Mouse (Mus musculus): ENCODE data around the gene Cdca7l.
"Not testable (repeated sequence)": the region's sequence is repeated elsewhere in the genome, so short reads cannot be mapped to it uniquely, and the experiment has no call there.

The Cdca7l gene

DNA sequence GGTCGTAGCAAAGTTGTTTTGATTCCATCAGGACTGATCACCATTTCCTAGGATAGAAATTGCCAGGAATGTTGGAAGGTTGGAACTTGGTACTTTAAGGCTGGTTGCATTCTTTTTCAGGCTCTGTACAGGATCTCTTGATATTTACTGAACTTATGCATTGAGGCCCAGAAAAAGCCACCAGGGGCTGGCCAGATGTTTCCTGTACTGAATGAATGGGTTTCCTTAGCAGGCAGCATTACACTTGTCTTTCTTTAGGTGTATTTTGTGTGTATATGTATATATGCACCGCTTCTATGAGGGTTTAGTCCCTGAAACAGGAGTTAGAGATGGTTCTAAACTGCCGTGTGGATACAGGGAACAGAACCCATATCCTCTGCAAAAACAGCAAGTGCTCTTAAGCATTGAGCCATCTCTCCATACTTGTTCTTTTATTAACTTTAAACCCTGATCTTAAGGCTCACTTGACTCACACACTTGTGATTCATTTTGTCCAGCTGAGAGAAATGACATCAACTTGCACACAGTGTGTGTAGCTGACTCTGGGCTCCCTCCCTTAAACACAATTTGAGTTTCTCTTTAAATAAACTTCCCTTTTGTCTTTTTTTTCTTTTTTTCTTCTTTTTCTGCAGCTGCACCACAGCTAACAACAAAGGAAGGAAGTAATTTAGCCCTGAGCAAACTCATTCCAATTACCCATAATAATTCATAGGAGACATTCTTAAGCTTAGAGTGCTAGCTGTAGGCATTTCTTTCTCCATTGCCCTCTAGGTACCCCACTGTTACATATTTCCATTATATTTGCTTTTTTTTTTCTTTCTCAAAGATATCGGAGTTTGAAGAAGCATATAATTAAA lies 63.8 kb downstream of the Cdca7l start:
- no peak for DNase-seq

DNA sequence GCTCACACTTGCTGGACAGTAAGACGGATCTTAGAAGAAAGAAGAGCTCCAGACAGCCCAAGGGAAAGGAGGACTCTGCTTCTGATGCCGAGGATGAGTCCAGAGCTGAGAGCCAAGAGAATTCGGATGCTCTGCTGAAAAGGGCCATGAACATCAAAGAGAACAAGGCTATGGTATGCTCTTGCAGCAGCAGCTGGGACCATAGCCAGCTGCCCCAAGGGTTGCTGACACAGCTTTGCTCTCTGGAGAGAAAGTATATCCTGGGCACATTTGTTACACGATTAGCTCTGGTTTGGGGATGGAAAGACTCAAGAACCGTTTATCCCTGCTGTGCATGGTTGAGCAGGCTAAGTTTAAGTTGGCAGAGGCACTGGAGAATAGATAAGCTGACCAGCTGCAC lies 68.2 kb downstream of the Cdca7l start:
- no peak for DNase-seq

DNA sequence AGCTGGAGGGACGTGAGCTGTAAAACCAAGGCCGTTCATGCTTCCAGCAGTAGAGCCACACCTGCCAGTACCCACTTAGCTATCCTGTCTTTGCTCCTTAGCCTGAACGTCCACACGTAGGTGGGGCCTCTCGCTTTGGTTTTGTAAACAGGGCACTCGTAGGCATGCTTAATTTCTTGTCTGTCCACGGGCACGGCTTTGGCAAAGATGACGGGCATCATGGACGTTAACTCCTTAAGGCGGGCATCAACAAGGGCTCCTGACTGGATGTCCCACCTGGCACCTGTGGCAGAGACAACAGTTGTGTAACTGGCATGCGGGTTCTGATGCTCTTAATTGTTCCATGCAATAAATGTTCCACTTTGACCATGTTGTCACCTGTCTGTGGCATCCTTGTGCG lies 74.3 kb downstream of the Cdca7l start:
- no peak for DNase-seq

DNA sequence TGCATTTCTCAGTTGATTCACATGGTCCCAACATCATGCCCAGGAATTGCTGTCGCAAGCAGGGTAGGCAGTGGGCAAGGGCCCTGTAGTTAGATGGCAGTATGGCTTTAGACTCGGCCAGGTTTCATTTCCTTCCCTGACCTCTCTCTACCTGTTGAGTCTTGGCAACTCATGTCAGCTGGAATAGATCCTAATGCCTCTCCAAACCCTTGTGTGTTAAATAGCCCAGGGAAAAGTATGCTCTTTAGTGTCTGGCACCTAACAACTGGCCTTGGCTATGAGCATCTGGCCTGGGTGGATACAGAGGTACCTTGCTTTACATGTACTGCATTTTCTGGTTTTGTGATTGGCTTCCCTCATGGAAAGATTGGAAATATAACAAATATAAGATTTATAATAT lies 80.5 kb downstream of the Cdca7l start:
- no peak for DNase-seq

DNA sequence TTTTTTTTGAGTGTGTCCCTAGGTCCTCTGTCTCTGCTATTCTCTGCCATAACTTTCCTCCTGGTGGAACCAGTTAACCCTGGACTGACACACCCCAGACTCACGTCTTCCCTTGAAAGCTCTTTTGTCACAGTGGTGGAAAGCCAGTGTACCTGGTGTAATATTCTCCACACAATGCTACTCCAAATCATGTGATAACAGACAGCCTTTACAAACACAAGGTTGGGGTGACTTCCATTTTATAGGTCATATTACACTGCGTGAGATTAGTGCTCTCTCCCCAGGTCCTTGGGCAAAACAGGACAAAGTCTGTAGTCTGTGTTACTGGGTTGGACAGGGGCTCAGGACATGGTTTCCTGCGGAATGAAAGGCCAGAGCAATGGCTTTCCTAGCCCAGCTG lies 83.3 kb downstream of the Cdca7l start:
- DNase-seq, result no peak

DNA sequence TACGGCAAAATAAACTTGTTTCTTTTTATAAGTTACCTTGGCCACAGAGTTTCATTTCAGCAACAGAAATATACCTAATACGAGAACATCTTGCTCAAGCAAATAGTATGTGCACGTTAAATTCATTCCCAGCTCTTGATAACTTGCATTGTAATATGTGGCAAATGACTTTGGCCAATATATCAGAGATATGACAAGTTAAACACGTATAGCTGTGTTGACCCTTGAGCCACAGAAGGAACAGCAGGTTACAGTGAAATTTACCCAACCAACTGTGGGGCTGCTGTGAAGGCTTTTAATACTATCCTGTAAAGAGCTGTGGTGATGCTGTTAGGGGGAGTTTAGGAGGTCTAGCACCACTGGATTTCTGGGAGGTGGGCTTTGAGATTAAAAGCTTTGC lies 96.7 kb downstream of the Cdca7l start:
- DNase-seq, result not testable (repeated sequence)

DNA sequence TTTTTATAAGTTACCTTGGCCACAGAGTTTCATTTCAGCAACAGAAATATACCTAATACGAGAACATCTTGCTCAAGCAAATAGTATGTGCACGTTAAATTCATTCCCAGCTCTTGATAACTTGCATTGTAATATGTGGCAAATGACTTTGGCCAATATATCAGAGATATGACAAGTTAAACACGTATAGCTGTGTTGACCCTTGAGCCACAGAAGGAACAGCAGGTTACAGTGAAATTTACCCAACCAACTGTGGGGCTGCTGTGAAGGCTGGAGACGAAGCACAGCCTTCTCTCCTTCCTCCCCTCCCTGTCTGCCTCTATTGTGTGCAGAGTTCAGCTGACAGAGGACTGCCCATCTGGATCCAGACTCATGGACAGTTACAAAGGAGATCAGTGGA lies 97.3 kb downstream of the Cdca7l start:
- DNase-seq, result not testable (repeated sequence)

DNA sequence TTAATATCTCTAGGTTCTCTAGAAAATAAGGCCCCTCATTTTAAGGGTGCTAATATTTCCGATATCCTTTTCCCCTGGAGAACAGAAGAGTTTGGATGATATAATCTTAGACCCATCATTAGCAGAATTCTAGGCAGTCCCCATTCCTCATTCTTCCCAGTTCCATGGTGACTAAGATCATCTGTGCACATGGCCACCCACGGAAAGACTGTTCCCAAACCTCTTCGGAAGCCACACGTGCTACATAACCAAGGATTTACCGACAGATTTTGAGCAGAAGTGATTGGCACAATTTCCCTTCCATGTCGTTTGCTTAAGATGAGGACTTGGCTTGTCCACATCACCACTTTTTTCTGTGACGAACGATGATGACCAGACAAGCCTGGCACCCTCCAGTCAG lies 99.6 kb downstream of the Cdca7l start:
- DNase-seq, result no peak

DNA sequence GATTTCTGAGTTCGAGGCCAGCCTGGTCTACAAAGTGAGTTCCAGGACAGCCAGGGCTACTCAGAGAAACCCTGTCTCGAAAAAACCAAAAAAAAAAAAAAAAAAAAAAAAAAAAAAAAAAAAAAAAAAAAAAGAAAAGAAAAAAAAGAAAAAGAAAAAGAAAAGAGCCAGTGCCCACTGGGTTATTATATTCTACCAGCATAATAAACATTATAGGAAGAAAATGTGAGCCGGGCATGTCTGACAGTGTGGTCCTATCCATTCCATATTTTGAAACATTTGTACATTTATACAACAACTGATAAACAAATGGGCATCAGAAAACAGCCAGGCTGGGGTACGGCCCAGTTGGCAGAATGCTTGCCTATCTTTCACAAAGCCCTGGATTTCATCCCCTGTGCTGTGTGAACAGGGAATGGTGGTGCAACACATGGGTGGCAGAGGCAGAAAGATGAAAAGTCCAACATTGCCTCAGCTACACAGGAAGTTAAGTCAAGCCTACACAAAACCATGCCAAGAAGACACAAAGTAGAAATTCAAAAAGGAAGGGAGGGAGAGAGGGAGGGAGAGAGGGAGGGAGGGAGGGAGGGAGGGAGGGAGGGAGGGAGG lies 101.2 kb downstream of the Cdca7l start:
- not testable (repeated sequence) for DNase-seq

DNA sequence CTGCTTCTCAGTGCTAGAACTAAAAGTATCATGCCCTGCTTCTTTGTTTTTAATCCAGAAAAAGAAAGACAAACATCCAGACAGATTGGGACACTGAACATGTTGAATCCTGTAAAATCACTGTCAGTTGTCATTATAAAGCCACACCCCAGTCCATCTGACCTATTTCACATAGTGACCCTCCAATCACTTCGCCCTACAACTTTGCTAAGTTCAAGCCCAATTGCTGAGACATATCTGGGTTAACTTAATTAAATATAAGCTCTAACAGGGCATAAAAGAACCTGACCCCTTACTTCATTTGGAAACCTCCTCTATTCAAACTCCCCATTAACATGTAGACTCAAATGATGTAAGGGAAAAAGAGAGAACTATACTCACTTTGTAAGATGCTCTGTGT lies 107.3 kb downstream of the Cdca7l start:
- DNase-seq, result no peak

DNA sequence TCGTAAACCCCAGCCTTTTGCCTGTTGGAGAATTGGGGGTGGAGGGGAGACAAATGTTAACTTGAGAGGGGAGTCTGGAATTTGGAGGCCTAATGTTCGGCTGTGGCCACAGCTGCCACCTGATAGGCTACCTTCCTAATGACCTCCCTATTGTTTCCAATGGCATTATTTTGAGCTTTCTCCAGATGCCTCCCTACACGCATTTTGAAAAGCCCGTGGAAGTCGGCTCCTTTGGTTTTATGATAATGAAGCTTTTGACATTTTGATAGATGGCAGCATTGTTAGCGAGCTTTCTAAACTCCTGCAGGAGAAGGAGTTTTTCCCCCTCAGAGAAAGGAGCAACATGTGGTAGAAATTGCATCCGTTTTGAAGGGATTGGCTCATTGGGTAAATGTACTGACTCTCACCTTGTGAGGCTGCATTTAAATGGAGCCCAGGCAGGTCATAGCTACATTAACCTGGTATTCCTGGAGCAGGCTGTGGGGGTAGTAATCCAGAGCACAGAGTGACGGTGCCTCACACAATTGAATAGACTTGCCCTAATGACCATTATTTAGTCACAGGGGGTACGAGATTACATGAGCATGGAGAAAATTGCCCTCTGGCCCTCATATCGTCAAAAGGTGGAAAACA lies 110.6 kb downstream of the Cdca7l start:
- no peak for DNase-seq

DNA sequence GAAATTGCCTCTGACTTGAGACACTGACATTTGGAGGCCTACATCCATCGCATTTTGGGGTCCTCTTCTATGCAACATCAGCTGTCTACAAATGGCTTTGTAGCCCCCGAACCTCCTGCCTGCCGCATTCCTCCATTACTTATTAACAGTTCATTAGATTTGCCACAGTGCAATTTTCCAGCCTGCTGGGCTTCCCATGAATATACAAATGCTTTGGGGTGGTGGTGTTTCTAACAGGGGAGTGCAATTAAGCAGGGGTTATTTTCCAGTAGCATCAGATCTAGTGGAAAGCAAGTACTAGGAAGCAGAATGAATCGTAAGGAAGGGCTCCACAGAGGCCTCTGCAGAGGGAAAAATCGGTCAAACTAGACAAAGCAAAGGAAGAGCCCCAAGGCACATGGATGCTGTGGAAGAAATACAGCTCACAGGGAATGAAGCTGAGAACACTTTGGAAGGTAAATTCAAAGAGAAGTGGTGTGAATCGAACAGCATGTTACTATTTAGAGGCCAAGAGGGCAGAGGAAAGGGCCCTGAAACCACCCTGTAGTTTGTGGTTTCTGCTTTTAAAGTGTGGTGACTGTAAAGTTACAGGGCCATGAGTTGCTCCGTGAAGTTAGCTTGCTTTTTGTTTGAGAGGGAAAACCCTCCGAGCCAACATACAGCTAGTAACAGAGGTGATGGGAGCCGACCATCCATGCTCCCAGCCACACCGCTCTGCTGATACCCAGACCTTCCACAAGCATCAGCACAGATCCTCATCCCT lies 111.9 kb downstream of the Cdca7l start:
- DNase-seq, result no peak
